25 mouse cellular contexts compared by ENCODE assay signal in genomic region chr13:89968671-89969070, GRCm38 (mm10).
DNase-seq lines count a peak whose midpoint lies in the region; ATAC-seq lines count a peak whose summit lies in the region.
"Had no signal": no experiment of that assay in that cellular context is flagged by ENCODE, and none has a peak within 500 bp of the region (broad histone marks: within the 10 kb centered on the region; RNA-seq: fewer than 3 reads in every experiment).

No protein-coding gene starts in this region.

- H3K4me1 ChIP-seq in limb, embryonic 11.5 days (ENCODE audit: control insufficient read depth, insufficient read depth, low read length): no peaks in the 10 kb centered on the region
- H3K4me1 ChIP-seq in limb, embryonic 10.5 days: peaks cover 7% of the 10 kb centered on the region
- no peaks in the 10 kb centered on the region for H3K4me1 ChIP-seq in intestine, embryonic 16.5 days (ENCODE audit: control insufficient read depth, insufficient read depth, low read length)
- H3K4me1 ChIP-seq: forebrain, embryonic 10.5 days; intestine, embryonic 15.5 days; limb, embryonic 12.5 days; liver, embryonic 13.5 days; megakaryocyte, embryonic 14.5 days; neural tube, embryonic 12.5 days had no signal

- H3K4me2 ChIP-seq in limb, embryonic 11.5 days (ENCODE audit: low read depth, severe bottlenecking): no peak overlapping the region
- no peak overlapping the region for H3K4me2 ChIP-seq in intestine, embryonic 16.5 days (ENCODE audit: low read depth, low read length)
- H3K4me2 ChIP-seq: intestine, embryonic 15.5 days; limb, embryonic 12.5 days; liver, embryonic 13.5 days; neural tube, embryonic 12.5 days had no signal

- no peaks in the 10 kb centered on the region for H3K36me3 ChIP-seq in limb, embryonic 11.5 days (ENCODE audit: control insufficient read depth, insufficient read depth, low read length)
- no peaks in the 10 kb centered on the region for H3K36me3 ChIP-seq in limb, embryonic 10.5 days
- H3K36me3 ChIP-seq in intestine, embryonic 16.5 days (ENCODE audit: control insufficient read depth, insufficient read depth, low read length): no peaks in the 10 kb centered on the region
- H3K36me3 ChIP-seq: forebrain, embryonic 10.5 days; G1E; intestine, embryonic 15.5 days; limb, embryonic 12.5 days; liver, embryonic 13.5 days; neural tube, embryonic 12.5 days had no signal

- H3K9me3 ChIP-seq in limb, embryonic 11.5 days (ENCODE audit: control insufficient read depth, low read length): no peaks in the 10 kb centered on the region
- no peaks in the 10 kb centered on the region for H3K9me3 ChIP-seq in limb, embryonic 10.5 days (replicated peaks)
- H3K9me3 ChIP-seq in intestine, embryonic 16.5 days (ENCODE audit: control insufficient read depth, low read length): no peaks in the 10 kb centered on the region
- H3K9me3 ChIP-seq: forebrain, embryonic 10.5 days; G1E; intestine, embryonic 15.5 days; limb, embryonic 12.5 days; liver, embryonic 13.5 days; megakaryocyte, embryonic 14.5 days; neural tube, embryonic 12.5 days had no signal

- H3K27me3 ChIP-seq in limb, embryonic 11.5 days (ENCODE audit: control insufficient read depth, insufficient read depth, low read length): no peaks in the 10 kb centered on the region
- no peaks in the 10 kb centered on the region for H3K27me3 ChIP-seq in limb, embryonic 10.5 days (ENCODE audit: low read depth, poor library complexity, severe bottlenecking)
- H3K27me3 ChIP-seq in intestine, embryonic 16.5 days (replicated peaks; ENCODE audit: control insufficient read depth, insufficient read depth, low read length): no peaks in the 10 kb centered on the region
- H3K27me3 ChIP-seq: intestine, embryonic 15.5 days; limb, embryonic 12.5 days; liver, embryonic 13.5 days; megakaryocyte, embryonic 14.5 days; neural tube, embryonic 12.5 days had no signal

- no peak overlapping the region for H3K4me3 ChIP-seq in limb, embryonic 11.5 days (ENCODE audit: low read depth, low read length)
- H3K4me3 ChIP-seq in limb, embryonic 10.5 days: no peak overlapping the region
- no peak overlapping the region for H3K4me3 ChIP-seq in intestine, embryonic 16.5 days (ENCODE audit: low read length)
- H3K4me3 ChIP-seq: forebrain, embryonic 10.5 days; intestine, embryonic 15.5 days; left cerebral cortex, adult 2 months; limb, embryonic 12.5 days; liver, embryonic 13.5 days; megakaryocyte, embryonic 14.5 days; neural tube, embryonic 12.5 days had no signal

- no peak for ATAC-seq in limb, embryonic 11.5 days (ENCODE audit: insufficient number of reproducible peaks, low FRiP score, low TSS enrichment, low read depth)
- ATAC-seq in intestine, embryonic 16.5 days: no peak
- ATAC-seq: intestine, embryonic 15.5 days had no signal

- DNase-seq in limb, embryonic 11.5 days (ENCODE audit: low spot score): peak; percentile 41
- DNase-seq in limb, embryonic 10.5 days (ENCODE audit: low spot score): no peak
- DNase-seq in 3T3-L1 (ENCODE audit: low read depth, low spot score) (peak; percentile 5), 416B (ENCODE audit: low read depth) (peak; percentile 31)
- peak; percentile 17 for DNase-seq in embryo, embryonic 11.5 days (ENCODE audit: low read depth, low spot score)
- no peak for DNase-seq in adrenal gland, postnatal 4 days (ENCODE audit: low spot score in 2 of 2)
- DNase-seq: adrenal gland, postnatal 25 days; cerebellum, adult 18-20 months; gastrocnemius, postnatal 10 days; heart, adult 18-20 months; heart, postnatal 4 days; kidney, postnatal 36 days; liver, embryonic 13.5 days; lung, postnatal 14 days; right cerebral cortex, postnatal 14 days; thymus, adult 18-20 months; thymus, postnatal 4 days had no signal

- no peak overlapping the region for H3K9ac ChIP-seq in limb, embryonic 11.5 days (ENCODE audit: low read length)
- no peak overlapping the region for H3K9ac ChIP-seq in intestine, embryonic 16.5 days (ENCODE audit: low read depth, low read length)
- H3K9ac ChIP-seq: intestine, embryonic 15.5 days; limb, embryonic 12.5 days; liver, embryonic 13.5 days; neural tube, embryonic 12.5 days had no signal

- H3K27ac ChIP-seq in limb, embryonic 11.5 days (replicated peaks; ENCODE audit: low read depth, low read length): no peak overlapping the region
- H3K27ac ChIP-seq in limb, embryonic 10.5 days: no peak overlapping the region
- no peak overlapping the region for H3K27ac ChIP-seq in intestine, embryonic 16.5 days (ENCODE audit: low read length)
- H3K27ac ChIP-seq: forebrain, embryonic 10.5 days; intestine, embryonic 15.5 days; left cerebral cortex, adult 2 months; limb, embryonic 12.5 days; liver, embryonic 13.5 days; neural tube, embryonic 12.5 days had no signal

Comparison
In these comparisons a context has a peak if more than half of its experiments do, and no peak if none do; other contexts are left out.
1. DNase-seq: peak in limb, embryonic 11.5 days (single experiment), 3T3-L1 (single experiment), 416B (single experiment) and embryo, embryonic 11.5 days (single experiment); none in limb, embryonic 10.5 days (single experiment) and adrenal gland, postnatal 4 days (0 of 2).